Mouse (Mus musculus): ENCODE results near the gene Hectd1. TPM values are rescaled to one million over a fixed set of nuclear protein-coding genes. Genes with fewer than 3 reads are reported as not detected.

The Hectd1 gene
- polyA plus RNA-seq, 1 experiment from 2014 or later, result 44.2 TPM

- H3K4me1 ChIP-seq, result no peaks in the 10 kb centered on the region
- no peak overlapping the region for H3K27ac ChIP-seq
- H3K9me3 ChIP-seq, result peaks cover 3% of the 10 kb centered on the region; the same call in 1 of the 2 replicates
- no peak for ATAC-seq (ENCODE audit: low FRiP score, low read depth)
- H3K9ac ChIP-seq, result no peak overlapping the region
- 87% methylated on average over 6 of the region's 6 CpGs for WGBS
- H3K27me3 ChIP-seq, result no peaks in the 10 kb centered on the region
- H3K4me2 ChIP-seq (replicated peaks), result no peak overlapping the region
- peaks cover 51% of the 10 kb centered on the region for H3K36me3 ChIP-seq
- no peak overlapping the region for H3K4me3 ChIP-seq
Observed at GRCm38 (mm10) chr12:51741690-51742089, 87.6 kb downstream of the Hectd1 start.

- Histone ChIP-seq H3K4me1 (peaks cover 21% of the 10 kb centered on the region), H3K27me3 (no peaks in the 10 kb centered on the region), H3K9ac (no peak overlapping the region), H3K9me3 (no peaks in the 10 kb centered on the region), H3K27ac (no peak overlapping the region), H3K4me3 (no peak overlapping the region), H3K4me2 (replicated peaks) (no peak overlapping the region), H3K36me3 (peaks cover 13% of the 10 kb centered on the region)
- no peak for ATAC-seq (ENCODE audit: low FRiP score, low read depth)
- WGBS, result 79% methylated on average over 1 of the region's 1 CpGs
Observed at GRCm38 (mm10) chr12:51736807-51737206, 92.5 kb downstream of the Hectd1 start.

GRCm38 (mm10) chr12:51736381-51736780, 93.0 kb downstream of the Hectd1 start:
- Histone ChIP-seq H3K4me3 (no peak overlapping the region), H3K9ac (no peak overlapping the region), H3K27ac (peak overlapping the region; percentile 34; the same call in 1 of the 2 replicates), H3K27me3 (no peaks in the 10 kb centered on the region), H3K36me3 (peaks cover 8% of the 10 kb centered on the region), H3K4me2 (replicated peaks) (no peak overlapping the region), H3K9me3 (no peaks in the 10 kb centered on the region), H3K4me1 (peaks cover 21% of the 10 kb centered on the region)
- 68% methylated on average over 3 of the region's 3 CpGs for WGBS
- ATAC-seq (ENCODE audit: low FRiP score, low read depth), result no peak

- Histone ChIP-seq H3K9ac (no peak overlapping the region), H3K27me3 (no peaks in the 10 kb centered on the region), H3K36me3 (peaks cover 10% of the 10 kb centered on the region), H3K4me3 (no peak overlapping the region), H3K4me2 (replicated peaks) (no peak overlapping the region), H3K4me1 (peaks cover 21% of the 10 kb centered on the region), H3K27ac (peak overlapping the region; percentile 33; the same call in 1 of the 2 replicates), H3K9me3 (no peaks in the 10 kb centered on the region)
- 40% methylated on average over 7 of the region's 7 CpGs for WGBS
- ATAC-seq (ENCODE audit: low FRiP score, low read depth), result peak; percentile 82
Observed at GRCm38 (mm10) chr12:51735840-51736271, 93.5 kb downstream of the Hectd1 start.

- 74% methylated on average over 14 of the region's 14 CpGs for WGBS
- H3K9me3 ChIP-seq, result no peaks in the 10 kb centered on the region
- H3K9ac ChIP-seq, result no peak overlapping the region
- H3K27me3 ChIP-seq, result no peaks in the 10 kb centered on the region
- no peak overlapping the region for H3K4me3 ChIP-seq
- H3K36me3 ChIP-seq, result peaks cover 14% of the 10 kb centered on the region
- no peak overlapping the region for H3K27ac ChIP-seq
- no peak for ATAC-seq (ENCODE audit: low FRiP score, low read depth)
- no peak overlapping the region for H3K4me2 ChIP-seq (replicated peaks)
- H3K4me1 ChIP-seq, result peaks cover 21% of the 10 kb centered on the region
Observed at GRCm38 (mm10) chr12:51734605-51735211, 94.6 kb downstream of the Hectd1 start.

GRCm38 (mm10) chr12:51729827-51730226, 99.5 kb downstream of the Hectd1 start:
- H3K9ac ChIP-seq, result no peak overlapping the region
- ATAC-seq (ENCODE audit: low FRiP score, low read depth), result no peak
- no peak overlapping the region for H3K4me3 ChIP-seq
- H3K4me2 ChIP-seq (replicated peaks), result no peak overlapping the region
- no peaks in the 10 kb centered on the region for H3K9me3 ChIP-seq
- 93% methylated on average over 9 of the region's 9 CpGs for WGBS
- peaks cover 10% of the 10 kb centered on the region for H3K36me3 ChIP-seq
- H3K4me1 ChIP-seq, result 0 out of 2 replicates have a peak, but pooled peaks cover 7% of the 10 kb centered on the region
- 0 out of 2 replicates have a peak overlapping the region, but pooled peaks have one; percentile 28 for H3K27ac ChIP-seq
- H3K27me3 ChIP-seq, result no peaks in the 10 kb centered on the region

- H3K36me3 ChIP-seq, result peaks cover 11% of the 10 kb centered on the region
- no peak overlapping the region for H3K4me3 ChIP-seq
- 75% methylated on average over 11 of the region's 11 CpGs for WGBS
- H3K4me2 ChIP-seq (replicated peaks), result no peak overlapping the region
- H3K27me3 ChIP-seq, result no peaks in the 10 kb centered on the region
- ATAC-seq (ENCODE audit: low FRiP score, low read depth), result no peak
- H3K4me1 ChIP-seq, result 0 out of 2 replicates have a peak, but pooled peaks cover 1% of the 10 kb centered on the region
- no peaks in the 10 kb centered on the region for H3K9me3 ChIP-seq
- H3K9ac ChIP-seq, result no peak overlapping the region
- H3K27ac ChIP-seq, result peak overlapping the region; percentile 28; the same call in 1 of the 2 replicates
Observed at GRCm38 (mm10) chr12:51729058-51729457, 100.3 kb downstream of the Hectd1 start.

GRCm38 (mm10) chr12:51721836-51722235, 107.5 kb downstream of the Hectd1 start:
- no peak overlapping the region for H3K9ac ChIP-seq
- H3K4me1 ChIP-seq, result no peaks in the 10 kb centered on the region
- no peak for ATAC-seq (ENCODE audit: low FRiP score, low read depth)
- 88% methylated on average over 8 of the region's 8 CpGs for WGBS
- peaks cover 14% of the 10 kb centered on the region for H3K36me3 ChIP-seq
- no peak overlapping the region for H3K27ac ChIP-seq
- H3K27me3 ChIP-seq, result no peaks in the 10 kb centered on the region
- no peak overlapping the region for H3K4me3 ChIP-seq
- H3K4me2 ChIP-seq (replicated peaks), result no peak overlapping the region
- no peaks in the 10 kb centered on the region for H3K9me3 ChIP-seq

GRCm38 (mm10) chr12:51718617-51719016, 110.7 kb downstream of the Hectd1 start:
- Histone ChIP-seq H3K4me1 (no peaks in the 10 kb centered on the region), H3K4me3 (no peak overlapping the region), H3K9ac (no peak overlapping the region), H3K9me3 (no peaks in the 10 kb centered on the region), H3K27ac (no peak overlapping the region), H3K27me3 (no peaks in the 10 kb centered on the region), H3K4me2 (replicated peaks) (no peak overlapping the region), H3K36me3 (peaks cover 9% of the 10 kb centered on the region)
- WGBS, result 80% methylated on average over 6 of the region's 6 CpGs
- ATAC-seq (ENCODE audit: low FRiP score, low read depth), result no peak

GRCm38 (mm10) chr12:51712685-51713084, 116.7 kb downstream of the Hectd1 start:
- Histone ChIP-seq H3K36me3 (no peaks in the 10 kb centered on the region), H3K4me1 (no peaks in the 10 kb centered on the region), H3K27ac (no peak overlapping the region), H3K9ac (no peak overlapping the region), H3K27me3 (no peaks in the 10 kb centered on the region), H3K4me3 (no peak overlapping the region), H3K4me2 (replicated peaks) (no peak overlapping the region), H3K9me3 (no peaks in the 10 kb centered on the region)
- no peak for ATAC-seq (ENCODE audit: low FRiP score, low read depth)
- WGBS, result 82% methylated on average over 1 of the region's 1 CpGs

- H3K4me1 ChIP-seq, result no peaks in the 10 kb centered on the region
- ATAC-seq (ENCODE audit: low FRiP score, low read depth), result no peak
- 73% methylated on average over 5 of the region's 5 CpGs for WGBS
Observed at GRCm38 (mm10) chr12:51710154-51710553, 119.2 kb downstream of the Hectd1 start.

GRCm38 (mm10) chr12:51709741-51710140, 119.6 kb downstream of the Hectd1 start:
- H3K4me1 ChIP-seq, result no peaks in the 10 kb centered on the region
- no peaks in the 10 kb centered on the region for H3K9me3 ChIP-seq
- H3K27ac ChIP-seq, result no peak overlapping the region
- H3K4me2 ChIP-seq (replicated peaks), result no peak overlapping the region
- WGBS, result 80% methylated on average over 3 of the region's 3 CpGs
- H3K9ac ChIP-seq, result no peak overlapping the region
- no peak for ATAC-seq (ENCODE audit: low FRiP score, low read depth)
- no peaks in the 10 kb centered on the region for H3K36me3 ChIP-seq
- no peak overlapping the region for H3K4me3 ChIP-seq
- no peaks in the 10 kb centered on the region for H3K27me3 ChIP-seq

More at GRCm38 (mm10) chr12:51710154-51710553, 119.2 kb downstream of the Hectd1 start:
- Histone ChIP-seq H3K36me3 (no peaks in the 10 kb centered on the region), H3K9ac (no peak overlapping the region), H3K27ac (no peak overlapping the region), H3K4me3 (no peak overlapping the region), H3K9me3 (no peaks in the 10 kb centered on the region), H3K4me2 (replicated peaks) (no peak overlapping the region), H3K27me3 (no peaks in the 10 kb centered on the region)

All from limb, embryonic 13.5 days (tissue).